Mouse (Mus musculus) forebrain, embryonic 11.5 days (tissue): Measurements from ENCODE around the gene Cd69. TPM values are rescaled to one million over a fixed set of nuclear protein-coding genes. Genes with fewer than 3 reads are reported as not detected.

Experiments used
- ATAC-seq: fragments of 200-750 bp; cut with Nextera tagmentation; replicated peaks from 2 replicates; pipeline ENCODE4 v1.8.0; 2017; ENCODE audit warnings: moderate TSS enrichment; ENCODE audit not compliant: low FRiP score
- DNase-seq: peaks from one replicate; pipeline ENCODE4 v3.0.0-alpha.2; 2017; ENCODE audit warnings: low spot score
- H3K27ac ChIP-seq: fragments of 300-500 bp; sonication (generic); 2 replicates; pipeline ENCODE4 v1.5.1; 2014; ENCODE audit warnings: low read depth, low read length
- H3K27me3 ChIP-seq: fragments of 300-500 bp; sonication (generic); 2 replicates; pipeline ENCODE4 v1.6.1; 2014; ENCODE audit warnings: mild to moderate bottlenecking, low read length, mixed read lengths; ENCODE audit not compliant: control insufficient read depth, insufficient read depth
- H3K36me3 ChIP-seq: fragments of 300-500 bp; sonication (generic); 2 replicates; pipeline ENCODE4 v1.6.1; 2014; ENCODE audit warnings: mild to moderate bottlenecking, low read length, moderate library complexity, mixed read lengths; ENCODE audit not compliant: control insufficient read depth, insufficient read depth
- H3K4me1 ChIP-seq: fragments of 300-500 bp; sonication (generic); replicated peaks from 2 replicates; pipeline ENCODE4 v1.6.1; 2014; ENCODE audit warnings: low read length, mixed read lengths; ENCODE audit not compliant: control insufficient read depth, insufficient read depth
- H3K4me2 ChIP-seq: fragments of 300-500 bp; sonication (generic); 2 replicates; pipeline ENCODE4 v1.6.1; 2014; ENCODE audit warnings: low read depth, mild to moderate bottlenecking, low read length, moderate library complexity, mixed read lengths; ENCODE audit not compliant: severe bottlenecking
- H3K4me3 ChIP-seq: fragments of 300-500 bp; sonication (generic); 2 replicates; pipeline ENCODE4 v1.5.1; 2014; ENCODE audit warnings: low read depth, low read length
- H3K9ac ChIP-seq: fragments of 300-500 bp; sonication (generic); 2 replicates; pipeline ENCODE4 v1.6.1; 2014; ENCODE audit warnings: low read length
- H3K9me3 ChIP-seq: fragments of 300-500 bp; sonication (generic); 2 replicates; pipeline ENCODE4 v1.6.1; 2016; ENCODE audit warnings: low read length, mixed read lengths; ENCODE audit not compliant: control insufficient read depth
- WGBS: fragments of 180-500 bp; shearing (Covaris S2); extraction: QIAGEN DNeasy Blood & Tissue Kit; methylation state at CpG from one replicate; pipeline ENCODE4 v1.1.7; 2014; 5-methylcytosine and 5-hydroxymethylcytosine counted together
- polyA plus RNA-seq: library from polyadenylated mRNA; unstranded; fragments of >200 nt; fragmentation: Nextera tagmentation; extraction: Ambion mirVana; gene quantifications from 2 replicates; pipeline ENCODE4 v1.2.1, GENCODE M21; 2014

Cd69 gene
- not detected in 2 replicates for polyA plus RNA-seq

- DNase-seq (no peak), ATAC-seq (no peak)
- H3K4me1 ChIP-seq = no peaks in the 10 kb centered on the region
- H3K9me3 ChIP-seq = no peaks in the 10 kb centered on the region
- no peak within 1 kb of the TSS for H3K4me2 ChIP-seq
- H3K9ac ChIP-seq = no peak within 1 kb of the TSS
- H3K36me3 ChIP-seq = no peaks in the 10 kb centered on the region
- no peaks in the 10 kb centered on the region for H3K27me3 ChIP-seq
- H3K27ac ChIP-seq = no peak within 1 kb of the TSS
- WGBS = 82% methylated on average over 9 of the region's 9 CpGs
- H3K4me3 ChIP-seq = no peak within 1 kb of the TSS
Measured at GRCm38 (mm10) chr6:129275220-129275619, at the start of gene Cd69. Cd69 (minus strand) TSS chr6:129275436.

- DNase-seq (no peak), ATAC-seq (no peak)
- WGBS = 77% methylated on average over 4 of the region's 4 CpGs
- Histone ChIP-seq H3K4me2 (no peak overlapping the region), H3K27ac (no peak overlapping the region), H3K9me3 (no peaks in the 10 kb centered on the region), H3K4me1 (no peaks in the 10 kb centered on the region), H3K27me3 (no peaks in the 10 kb centered on the region), H3K36me3 (no peaks in the 10 kb centered on the region), H3K9ac (no peak overlapping the region), H3K4me3 (no peak overlapping the region)
Measured at GRCm38 (mm10) chr6:129319331-129319730, 44.1 kb upstream of the Cd69 start.

GRCm38 (mm10) chr6:129318395-129318794, 43.2 kb upstream of the Cd69 start:
- ATAC-seq (no peak), DNase-seq (no peak)
- H3K9me3 ChIP-seq = no peaks in the 10 kb centered on the region
- no peaks in the 10 kb centered on the region for H3K4me1 ChIP-seq
- H3K9ac ChIP-seq = no peak overlapping the region
- H3K4me2 ChIP-seq = no peak overlapping the region
- no peaks in the 10 kb centered on the region for H3K36me3 ChIP-seq
- no peak overlapping the region for H3K27ac ChIP-seq
- 54% methylated on average over 1 of the region's 1 CpGs for WGBS
- H3K27me3 ChIP-seq = no peaks in the 10 kb centered on the region
- no peak overlapping the region for H3K4me3 ChIP-seq

- H3K4me2 ChIP-seq = no peak overlapping the region
- ATAC-seq = no peak
- H3K27me3 ChIP-seq = no peaks in the 10 kb centered on the region
- H3K27ac ChIP-seq = no peak overlapping the region
- no peaks in the 10 kb centered on the region for H3K36me3 ChIP-seq
- no peak overlapping the region for H3K4me3 ChIP-seq
- 84% methylated on average over 2 of the region's 2 CpGs for WGBS
- no peak overlapping the region for H3K9ac ChIP-seq
- DNase-seq = no peak
- no peaks in the 10 kb centered on the region for H3K9me3 ChIP-seq
- H3K4me1 ChIP-seq = no peaks in the 10 kb centered on the region
Measured at GRCm38 (mm10) chr6:129316463-129316862, 41.2 kb upstream of the Cd69 start.

- Histone ChIP-seq H3K4me2 (no peak overlapping the region), H3K27me3 (no peaks in the 10 kb centered on the region), H3K27ac (no peak overlapping the region), H3K9ac (no peak overlapping the region), H3K4me3 (no peak overlapping the region), H3K36me3 (no peaks in the 10 kb centered on the region), H3K9me3 (no peaks in the 10 kb centered on the region), H3K4me1 (no peaks in the 10 kb centered on the region)
- no peak for DNase-seq
- ATAC-seq = no peak
- 94% methylated on average over 1 of the region's 1 CpGs for WGBS
Measured at GRCm38 (mm10) chr6:129315698-129316097, 40.5 kb upstream of the Cd69 start.

GRCm38 (mm10) chr6:129314655-129315168, 39.5 kb upstream of the Cd69 start:
- H3K9ac ChIP-seq = no peak overlapping the region
- DNase-seq (no peak), ATAC-seq (no peak)
- H3K36me3 ChIP-seq = no peaks in the 10 kb centered on the region
- no peaks in the 10 kb centered on the region for H3K9me3 ChIP-seq
- H3K4me2 ChIP-seq = no peak overlapping the region
- H3K27me3 ChIP-seq = no peaks in the 10 kb centered on the region
- H3K4me3 ChIP-seq = no peak overlapping the region
- 84% methylated on average over 3 of the region's 3 CpGs for WGBS
- no peaks in the 10 kb centered on the region for H3K4me1 ChIP-seq
- no peak overlapping the region for H3K27ac ChIP-seq

GRCm38 (mm10) chr6:129312499-129312898, 37.3 kb upstream of the Cd69 start:
- no peak overlapping the region for H3K4me2 ChIP-seq
- H3K4me1 ChIP-seq = no peaks in the 10 kb centered on the region
- H3K27ac ChIP-seq = no peak overlapping the region
- 80% methylated on average over 3 of the region's 3 CpGs for WGBS
- H3K9me3 ChIP-seq = no peaks in the 10 kb centered on the region
- no peak overlapping the region for H3K9ac ChIP-seq
- no peak overlapping the region for H3K4me3 ChIP-seq
- DNase-seq (no peak), ATAC-seq (no peak)
- H3K27me3 ChIP-seq = no peaks in the 10 kb centered on the region
- no peaks in the 10 kb centered on the region for H3K36me3 ChIP-seq

GRCm38 (mm10) chr6:129304180-129304579, 28.9 kb upstream of the Cd69 start:
- Histone ChIP-seq H3K4me3 (no peak overlapping the region), H3K36me3 (no peaks in the 10 kb centered on the region), H3K4me2 (no peak overlapping the region), H3K27me3 (no peaks in the 10 kb centered on the region), H3K9ac (no peak overlapping the region), H3K4me1 (no peaks in the 10 kb centered on the region), H3K27ac (no peak overlapping the region), H3K9me3 (no peaks in the 10 kb centered on the region)
- no peak for DNase-seq
- WGBS = 79% methylated on average over 1 of the region's 1 CpGs
- no peak for ATAC-seq

- no peak for ATAC-seq
- Histone ChIP-seq H3K9ac (no peak overlapping the region), H3K4me2 (no peak overlapping the region), H3K27ac (no peak overlapping the region), H3K4me1 (no peaks in the 10 kb centered on the region), H3K27me3 (no peaks in the 10 kb centered on the region), H3K36me3 (no peaks in the 10 kb centered on the region), H3K9me3 (no peaks in the 10 kb centered on the region), H3K4me3 (no peak overlapping the region)
- no peak for DNase-seq
Measured at GRCm38 (mm10) chr6:129288708-129289107, 13.5 kb upstream of the Cd69 start.
